Mouse (Mus musculus) spleen, adult 12 weeks (tissue): ENCODE measurements around the gene Mylpf.

Experiments used
- DNase-seq: peaks from one replicate; pipeline ENCODE4 v3.0.0; 2022; ENCODE audit warnings: low spot score

The Mylpf gene

DNA sequence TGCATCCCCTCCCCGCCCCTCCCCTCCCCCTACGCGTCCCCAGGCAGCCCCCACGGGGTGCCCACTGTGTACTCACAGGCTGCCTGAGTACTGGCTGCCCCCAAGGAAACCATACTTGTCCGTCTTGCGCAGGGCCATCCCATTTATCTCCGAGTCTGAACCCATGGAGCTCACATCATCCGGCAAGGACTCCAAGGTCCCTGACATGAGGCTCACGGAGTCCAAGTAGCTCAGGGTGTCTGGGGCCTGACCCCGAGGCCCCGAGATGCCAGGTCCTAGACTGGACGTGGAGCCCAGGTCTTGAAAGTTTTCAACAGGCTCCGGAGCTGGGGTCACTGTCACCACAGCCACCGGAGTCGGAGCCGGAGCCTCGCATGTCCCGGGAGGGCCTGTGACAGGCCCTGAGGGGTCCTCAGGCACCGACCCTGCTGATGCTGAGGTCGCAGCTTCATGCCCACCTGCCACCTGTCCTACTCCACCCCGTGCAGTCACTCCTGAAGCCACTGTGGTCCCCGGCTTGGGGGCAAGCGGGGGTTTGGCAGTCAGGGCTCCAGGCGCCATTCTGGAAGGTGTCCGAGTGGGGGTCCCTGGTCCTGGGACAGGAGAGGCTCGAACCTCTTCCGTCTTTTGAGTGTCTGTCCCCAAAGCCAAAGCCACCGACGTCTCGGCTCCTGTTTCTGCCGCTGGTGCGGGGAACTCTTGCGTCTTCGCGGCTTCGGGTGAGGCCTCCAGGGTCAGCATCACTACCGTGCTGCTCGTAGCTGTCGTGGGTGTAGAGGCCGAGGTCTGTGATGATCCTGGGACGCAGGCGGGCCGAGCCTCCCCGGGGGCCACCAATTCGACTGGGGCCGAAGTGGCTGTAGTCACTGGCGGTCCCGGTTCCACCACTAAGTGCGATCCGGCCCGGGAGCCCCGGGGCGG, 1.1 kb upstream of the Mylpf start:
- DNase-seq = peak; percentile 28

DNA sequence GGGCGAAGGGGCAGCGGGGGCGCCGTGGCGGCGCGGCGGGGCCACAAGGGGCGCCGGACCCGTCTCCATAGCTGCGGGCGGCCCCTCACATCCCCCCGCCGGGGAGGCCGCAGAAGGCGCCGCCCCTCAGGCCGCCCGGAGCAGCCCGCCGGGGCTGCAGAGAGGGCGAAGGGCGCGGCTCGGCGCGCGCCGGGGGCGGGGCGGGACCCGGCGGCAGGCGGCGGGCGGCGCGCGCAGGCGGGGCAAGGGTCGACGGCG, 466 bp upstream of the Mylpf start, which contains the start of gene Tbc1d10b:
Gene Tbc1d10b, minus strand, starts transcription at position 174 of the 258 bp plus-strand sequence.
- DNase-seq = no peak

DNA sequence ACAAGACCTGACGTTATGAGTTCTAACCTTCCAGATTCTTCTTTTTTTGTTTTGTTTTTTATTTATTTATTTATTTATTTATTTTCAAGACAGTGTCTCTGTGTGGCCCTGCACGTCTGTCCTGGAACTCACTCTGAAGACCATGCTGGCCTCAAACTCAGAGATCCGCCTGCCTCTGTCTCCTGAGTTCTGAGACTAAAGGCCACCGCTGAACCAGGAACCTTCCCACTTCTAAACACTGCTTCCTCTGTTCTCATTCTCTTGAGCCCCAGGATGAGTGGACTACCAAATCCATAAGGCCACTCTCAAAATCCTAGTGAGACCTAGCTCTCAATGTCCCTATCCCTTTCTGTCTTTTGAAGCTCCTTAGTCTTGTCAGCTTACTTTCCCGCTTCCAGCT, 1.2 kb downstream of the Mylpf start:
- DNase-seq = no peak

DNA sequence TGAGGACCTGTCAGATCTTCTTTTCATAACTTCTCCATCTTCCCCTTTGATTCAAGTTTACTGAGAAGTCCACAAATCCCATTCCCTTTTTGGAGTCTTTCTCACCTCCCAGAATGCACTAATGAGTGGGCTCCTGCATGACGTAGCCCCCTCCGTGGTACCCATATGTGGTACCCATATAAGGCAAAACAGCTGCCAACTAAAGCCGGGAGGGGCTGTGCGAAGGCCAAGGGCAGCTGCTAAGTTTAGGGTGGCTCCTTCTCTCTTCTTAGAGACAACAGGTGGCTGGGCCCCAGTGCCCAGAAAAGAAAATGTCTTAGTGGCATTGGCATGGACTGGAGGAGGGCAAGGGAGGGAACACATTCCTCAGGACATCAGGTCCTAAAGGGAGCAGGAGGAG, 1.6 kb downstream of the Mylpf start:
- DNase-seq = no peak

DNA sequence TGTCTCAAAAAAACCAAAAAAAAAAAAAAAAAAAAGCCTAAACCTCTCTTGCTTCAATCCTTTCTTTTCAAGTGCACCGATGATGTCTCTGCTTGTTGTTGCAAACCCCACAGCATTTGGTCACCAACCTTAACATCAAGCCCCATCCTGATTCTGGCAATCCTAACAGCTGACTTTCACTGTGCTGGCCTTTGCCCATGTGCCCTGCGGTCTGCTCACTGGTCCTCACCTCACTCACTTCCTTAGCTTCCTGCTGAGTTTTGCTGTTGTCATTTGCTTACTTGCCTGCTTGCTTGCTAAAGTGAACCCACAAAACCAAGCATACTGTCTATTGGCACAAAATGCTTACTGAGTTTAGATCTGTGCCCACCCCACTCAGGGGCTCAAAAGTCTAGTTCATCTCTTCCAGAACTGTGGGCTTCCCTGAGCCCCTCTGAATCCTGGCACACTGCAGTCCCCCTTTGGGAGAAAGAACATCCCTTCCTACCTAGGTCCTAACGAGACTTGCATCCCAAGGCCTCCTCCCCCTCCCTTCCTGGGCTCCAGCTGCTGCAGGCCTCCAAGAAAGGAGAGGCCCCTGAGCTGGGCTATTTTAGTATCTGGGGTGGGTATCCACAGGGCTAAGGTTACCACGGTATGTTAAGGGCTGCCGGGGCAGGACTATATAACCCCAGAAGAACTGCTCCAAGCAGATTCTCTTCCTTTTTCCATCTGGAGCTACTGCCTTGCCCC, 2.5 kb downstream of the Mylpf start:
- no peak for DNase-seq

DNA sequence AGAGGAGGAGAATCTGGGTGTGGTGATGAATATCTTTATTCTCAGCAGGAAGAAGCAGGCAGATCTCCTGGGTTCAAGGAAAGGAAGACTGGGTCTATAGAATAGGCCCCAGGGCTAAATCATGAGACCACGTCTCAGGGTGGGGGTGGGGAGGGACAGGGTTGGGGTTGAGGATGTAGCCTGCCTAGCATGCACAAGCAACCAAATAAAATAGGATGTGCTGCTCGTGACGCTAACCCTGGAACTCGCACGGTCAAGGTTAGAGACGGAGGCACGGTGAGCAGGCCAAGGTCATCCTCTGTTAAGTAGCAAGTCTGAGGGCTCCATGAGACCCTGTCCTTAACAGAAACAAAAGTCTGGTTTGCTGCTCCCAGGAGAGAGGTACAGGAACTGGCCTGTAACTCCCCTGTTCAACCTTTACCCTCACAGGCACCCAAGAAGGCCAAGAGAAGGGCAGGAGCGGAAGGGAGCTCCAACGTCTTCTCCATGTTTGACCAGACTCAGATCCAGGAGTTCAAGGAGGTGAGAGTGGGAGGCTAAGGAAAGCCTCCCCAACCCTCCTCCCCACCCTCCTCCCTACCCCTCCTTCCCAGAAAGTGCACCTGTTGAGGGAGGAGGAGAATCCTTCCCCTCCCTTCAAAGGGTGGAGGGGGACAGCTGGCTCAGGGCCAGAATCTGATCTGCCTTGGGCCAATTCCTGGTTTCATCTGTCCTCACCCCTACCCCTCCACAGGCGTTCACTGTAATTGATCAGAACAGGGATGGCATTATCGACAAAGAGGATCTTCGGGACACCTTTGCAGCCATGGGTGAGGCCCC, 4.0 kb downstream of the Mylpf start:
- no peak for DNase-seq

DNA sequence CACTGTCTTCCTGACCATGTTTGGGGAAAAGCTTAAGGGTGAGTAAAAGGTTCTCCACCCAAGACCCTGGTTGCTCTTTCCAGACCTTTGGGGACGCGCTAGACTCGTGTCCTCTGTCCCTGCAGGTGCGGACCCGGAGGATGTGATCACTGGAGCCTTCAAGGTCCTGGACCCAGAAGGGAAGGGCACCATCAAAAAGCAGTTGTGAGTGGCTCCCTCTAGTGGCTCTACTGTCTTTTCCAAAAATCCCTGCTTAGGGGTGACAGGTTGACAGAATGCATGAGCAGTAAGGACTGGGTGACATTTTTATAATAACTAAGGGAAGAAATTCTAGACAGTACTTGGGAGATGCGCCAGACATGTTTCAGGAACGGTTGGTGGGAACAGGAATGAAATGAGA, 4.8 kb downstream of the Mylpf start:
- no peak for DNase-seq

DNA sequence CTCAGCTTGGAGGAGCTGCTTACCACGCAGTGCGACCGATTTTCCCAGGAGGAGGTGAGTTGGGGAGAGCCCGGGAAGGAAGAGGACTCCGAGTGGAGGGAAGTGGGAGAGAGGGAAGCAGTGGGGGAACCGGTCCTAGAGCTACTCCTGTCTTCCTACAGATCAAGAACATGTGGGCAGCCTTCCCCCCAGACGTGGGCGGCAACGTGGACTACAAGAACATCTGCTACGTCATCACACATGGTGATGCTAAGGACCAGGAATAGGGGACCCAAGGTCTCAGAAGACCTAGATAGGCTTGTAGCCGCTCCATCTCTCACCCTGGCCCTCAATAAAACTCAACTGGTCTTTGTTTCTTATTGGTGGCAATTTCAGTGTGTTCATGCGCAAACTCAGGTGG, 5.2 kb downstream of the Mylpf start:
- DNase-seq = no peak

DNA sequence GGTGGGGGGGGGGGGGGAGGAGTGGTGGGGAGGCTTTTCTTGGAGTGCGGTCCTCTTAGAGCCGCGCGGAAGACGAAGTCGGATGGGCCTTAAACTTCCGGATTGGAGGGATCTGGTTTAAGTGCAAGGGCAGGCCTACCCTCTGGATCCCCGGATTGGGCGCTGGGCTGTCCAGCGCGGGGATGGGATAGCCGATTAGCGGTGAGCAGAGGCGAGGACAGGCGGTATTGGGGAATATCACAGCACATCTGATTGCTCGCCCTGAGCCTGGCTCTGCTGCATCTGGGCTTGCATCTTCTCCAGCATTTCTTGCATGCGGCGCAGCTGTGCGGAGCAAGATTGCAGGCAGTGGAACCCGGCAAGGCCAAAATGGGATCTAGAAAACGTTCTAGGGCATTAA, 5.8 kb downstream of the Mylpf start:
- no peak for DNase-seq

DNA sequence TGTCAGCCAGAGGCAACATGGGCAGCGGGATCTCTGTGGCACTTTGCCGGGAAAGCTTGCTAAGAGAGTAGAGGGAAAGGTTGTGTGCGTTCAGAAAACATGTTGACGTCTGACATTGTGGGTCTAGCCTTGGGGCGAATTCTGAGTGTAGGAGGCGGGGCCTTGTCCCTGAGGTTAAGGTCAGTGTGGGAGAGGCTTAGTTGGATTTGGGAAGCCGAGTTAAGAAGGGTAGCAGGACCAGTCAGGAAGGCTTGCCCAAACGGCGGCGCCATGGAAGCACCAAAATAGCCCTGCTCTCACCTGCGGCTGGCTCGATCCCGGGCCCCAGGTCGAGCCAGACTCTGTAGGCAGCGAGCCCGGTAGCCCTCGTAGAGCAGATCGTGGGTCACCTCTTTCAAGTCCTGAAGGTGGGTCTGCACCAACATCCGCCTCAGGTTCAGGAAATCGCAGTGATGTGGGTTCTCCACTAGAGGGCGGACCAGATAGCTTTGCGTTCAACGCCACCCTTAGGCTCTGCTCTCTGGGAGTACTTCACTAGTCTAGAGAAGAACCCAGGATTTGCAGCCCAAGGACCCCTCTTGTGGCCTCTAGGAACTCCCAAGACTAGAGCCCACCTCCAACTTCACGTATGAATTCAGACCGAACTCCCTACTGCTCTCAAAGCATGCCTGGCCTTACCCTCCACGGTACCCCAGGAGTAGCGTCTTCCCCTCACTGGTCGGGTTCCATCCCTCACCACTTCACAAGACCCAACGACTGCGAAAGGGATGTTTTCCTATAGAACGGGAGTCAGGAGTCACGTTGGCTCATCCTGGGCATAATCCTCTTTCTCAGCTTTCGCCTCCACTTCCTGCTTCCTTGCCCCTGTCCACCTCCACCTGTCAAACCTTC, 6.5 kb downstream of the Mylpf start:
- peak; percentile 44 for DNase-seq

DNA sequence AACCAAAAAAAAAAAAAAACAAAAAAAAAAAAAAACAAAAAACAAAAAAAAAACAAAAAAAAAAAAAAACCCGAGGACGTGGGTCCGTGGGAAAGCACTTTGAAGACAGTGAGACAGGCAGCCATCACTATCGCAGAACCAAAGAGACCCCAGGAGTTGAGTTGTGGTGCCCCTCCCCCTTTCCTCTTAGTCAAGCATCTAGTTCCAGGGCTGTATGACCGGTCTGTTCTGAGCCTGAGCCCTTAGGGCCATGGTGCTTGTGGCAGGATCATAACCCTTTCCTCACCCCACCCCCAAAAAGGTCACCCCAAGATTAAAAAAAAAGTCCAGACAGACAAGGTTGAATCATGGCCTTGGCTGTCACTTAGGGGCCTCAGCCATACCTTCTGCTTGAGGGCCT, 7.6 kb downstream of the Mylpf start:
- no peak for DNase-seq

DNA sequence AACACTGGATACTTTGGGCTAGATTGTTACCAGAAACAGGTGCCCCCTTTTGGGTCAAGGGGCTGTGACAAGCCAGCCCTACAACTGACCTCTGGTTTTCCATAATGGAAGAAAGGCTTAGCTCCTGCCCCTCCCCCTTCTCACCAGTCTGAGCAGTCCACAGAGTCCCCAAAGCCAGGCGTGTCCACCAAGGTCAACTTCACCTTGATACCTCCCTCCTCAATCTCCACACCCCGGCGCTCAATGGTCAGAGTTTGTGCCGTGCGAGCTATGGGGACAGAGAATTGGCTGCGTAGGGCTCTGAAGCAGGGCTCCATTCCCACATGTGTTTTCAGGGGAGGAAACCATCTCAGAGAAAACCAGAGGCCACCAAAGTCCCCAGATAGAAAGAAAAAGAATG, 8.8 kb downstream of the Mylpf start:
- no peak for DNase-seq

DNA sequence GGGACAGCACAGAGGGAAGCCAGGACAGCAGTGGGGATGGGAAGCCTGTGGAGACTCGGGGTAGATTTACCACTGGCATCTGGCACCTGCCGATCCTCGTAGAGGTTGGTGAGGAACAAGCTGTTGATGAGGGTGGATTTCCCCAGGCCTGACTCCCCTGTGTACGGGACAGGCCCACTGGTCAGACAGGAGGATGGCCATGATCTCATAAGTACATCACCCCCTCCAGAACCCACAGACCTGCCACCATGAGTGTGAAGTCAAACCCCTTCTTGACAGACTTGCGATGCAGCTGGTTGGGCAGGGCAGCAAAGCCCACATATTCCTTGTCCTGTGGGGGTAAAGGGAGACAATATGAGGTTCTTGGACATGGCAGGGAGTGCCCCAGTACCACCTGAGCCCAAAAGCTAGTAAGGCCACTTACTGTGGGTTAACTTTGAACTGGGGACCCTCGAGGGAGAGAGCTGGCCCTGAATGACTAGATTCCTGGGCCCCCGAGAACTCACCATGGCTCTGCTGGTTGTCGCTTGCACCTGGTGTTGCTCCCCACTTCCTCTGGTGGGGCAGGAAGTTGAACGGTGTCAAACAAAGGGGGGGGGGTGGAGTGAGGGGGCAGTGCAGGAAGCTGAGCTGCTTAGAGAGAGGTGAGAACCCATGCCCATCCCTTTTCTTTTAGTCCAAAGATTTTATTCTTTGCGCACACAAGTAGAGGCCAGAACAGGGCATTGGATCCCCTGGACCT, 9.4 kb downstream of the Mylpf start:
- no peak for DNase-seq

DNA sequence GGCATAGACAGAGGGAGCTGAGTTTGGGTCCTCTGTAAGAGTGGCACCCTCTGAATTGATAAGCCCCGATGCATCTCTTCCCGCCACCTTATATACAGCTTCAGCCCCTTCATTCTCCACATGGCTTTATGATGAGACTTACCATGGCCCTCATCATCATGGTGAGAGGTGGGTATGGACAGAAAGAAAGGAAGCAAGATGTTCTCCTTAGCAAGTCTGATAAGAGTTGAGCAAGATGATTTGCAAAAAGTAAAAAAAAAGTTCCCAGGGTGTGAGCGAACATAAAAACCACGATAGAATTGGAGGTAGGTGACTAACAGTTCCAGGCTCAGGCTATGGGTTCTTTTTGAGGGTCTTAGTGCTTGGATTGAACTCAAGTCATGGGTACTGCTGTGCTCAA, 10.0 kb downstream of the Mylpf start:
- DNase-seq = no peak

DNA sequence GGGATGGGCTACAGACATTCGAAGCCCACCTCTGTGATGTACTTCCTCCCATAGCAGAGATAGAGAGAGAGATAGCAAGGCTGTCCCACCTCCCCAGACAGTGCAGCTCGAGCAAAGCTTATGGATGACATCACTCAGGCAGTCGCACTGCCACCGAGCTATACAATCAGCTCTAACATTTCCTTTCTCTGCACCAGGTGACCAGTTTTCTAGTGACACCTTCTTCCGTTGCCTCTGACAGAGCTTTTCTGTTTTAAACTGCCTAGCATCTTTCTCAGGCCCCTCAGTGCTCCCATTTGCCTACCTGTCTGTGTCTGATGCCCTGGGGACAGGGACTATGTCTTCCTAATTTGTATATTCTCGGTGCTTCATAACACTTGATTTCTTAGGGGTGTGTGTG, 11.8 kb downstream of the Mylpf start:
- DNase-seq = no peak

DNA sequence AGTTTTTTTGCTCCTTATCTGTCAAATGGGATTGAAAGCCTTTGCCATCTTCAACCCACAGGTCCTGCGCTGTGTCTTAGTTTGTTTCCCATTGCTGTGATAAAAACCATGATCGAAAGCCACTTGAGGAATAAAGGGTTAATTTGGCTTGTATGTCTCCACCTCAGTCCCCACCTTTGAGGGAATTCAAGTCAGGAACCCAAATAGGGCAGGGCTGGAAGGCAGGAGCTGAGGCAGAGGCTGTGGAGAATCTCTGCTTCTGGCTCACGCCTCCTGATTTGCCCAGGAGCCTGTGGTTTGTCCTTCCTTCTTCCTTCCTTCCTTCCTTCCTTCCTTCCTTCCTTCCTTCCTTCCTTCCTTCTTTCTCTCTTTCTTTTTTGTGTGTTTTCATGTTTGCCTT, 14.4 kb downstream of the Mylpf start:
- DNase-seq = no peak

DNA sequence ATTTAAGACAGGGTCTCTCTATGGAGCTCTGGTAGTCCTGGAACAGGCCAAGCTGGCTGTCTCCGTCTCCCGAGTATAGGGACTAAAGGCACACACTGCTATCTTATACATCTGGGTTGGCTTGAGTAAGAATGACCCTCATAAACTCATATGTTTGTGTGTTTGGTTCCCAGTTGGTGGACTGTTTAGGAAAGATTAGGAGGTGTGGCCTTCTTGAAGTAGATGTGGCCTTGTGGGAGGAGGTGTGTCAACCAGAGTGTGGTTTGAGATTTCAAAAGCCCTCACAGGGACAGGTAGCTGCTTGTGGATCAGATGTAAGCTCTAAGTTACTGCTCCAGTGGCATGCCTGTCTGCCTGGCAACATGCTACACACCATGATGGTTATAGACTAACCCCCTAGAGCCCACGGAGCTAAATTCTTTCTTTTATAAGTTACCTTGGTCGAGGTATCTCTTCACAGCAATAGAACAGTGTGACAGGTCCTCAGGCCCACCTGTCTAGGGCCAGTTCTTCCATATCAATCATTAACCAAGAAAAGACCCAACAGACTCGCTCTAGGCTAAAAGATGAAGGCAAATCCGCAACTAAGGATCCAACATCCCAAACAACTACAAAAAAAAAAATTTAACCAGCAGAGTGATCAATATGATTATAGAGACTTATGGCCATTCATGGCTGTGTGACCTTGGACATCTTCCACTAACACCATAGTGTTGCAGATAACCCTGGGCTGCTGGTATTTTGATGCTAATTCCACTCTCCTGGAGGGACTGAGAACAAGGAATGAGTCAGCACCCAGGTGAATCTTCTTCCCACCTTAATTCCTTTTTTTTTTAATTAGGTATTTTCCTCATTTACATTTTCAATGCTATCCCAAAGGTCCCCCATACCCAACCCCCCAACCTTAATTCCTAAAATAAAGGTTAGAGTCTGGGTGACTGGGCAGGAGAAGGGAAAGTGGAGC, 15.1 kb downstream of the Mylpf start:
- no peak for DNase-seq

DNA sequence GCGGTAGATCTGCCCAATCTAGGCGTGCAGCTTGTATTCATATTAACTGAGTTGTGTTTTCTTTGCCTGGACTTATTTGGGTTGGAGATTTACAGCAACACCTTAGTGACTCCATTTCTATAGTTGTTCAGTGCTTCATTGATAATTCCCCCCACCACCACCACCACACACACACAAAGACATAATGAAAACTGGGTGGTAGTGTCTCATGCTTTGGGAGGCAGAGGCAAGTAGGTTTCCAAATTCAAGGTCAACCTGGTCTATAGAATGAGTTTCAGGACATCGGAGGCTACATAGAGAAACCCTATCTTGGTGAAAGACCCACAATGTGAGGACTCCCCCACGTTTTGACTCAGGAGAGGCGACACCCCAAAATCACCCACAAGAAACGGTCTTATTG, 15.9 kb downstream of the Mylpf start:
- DNase-seq = no peak

DNA sequence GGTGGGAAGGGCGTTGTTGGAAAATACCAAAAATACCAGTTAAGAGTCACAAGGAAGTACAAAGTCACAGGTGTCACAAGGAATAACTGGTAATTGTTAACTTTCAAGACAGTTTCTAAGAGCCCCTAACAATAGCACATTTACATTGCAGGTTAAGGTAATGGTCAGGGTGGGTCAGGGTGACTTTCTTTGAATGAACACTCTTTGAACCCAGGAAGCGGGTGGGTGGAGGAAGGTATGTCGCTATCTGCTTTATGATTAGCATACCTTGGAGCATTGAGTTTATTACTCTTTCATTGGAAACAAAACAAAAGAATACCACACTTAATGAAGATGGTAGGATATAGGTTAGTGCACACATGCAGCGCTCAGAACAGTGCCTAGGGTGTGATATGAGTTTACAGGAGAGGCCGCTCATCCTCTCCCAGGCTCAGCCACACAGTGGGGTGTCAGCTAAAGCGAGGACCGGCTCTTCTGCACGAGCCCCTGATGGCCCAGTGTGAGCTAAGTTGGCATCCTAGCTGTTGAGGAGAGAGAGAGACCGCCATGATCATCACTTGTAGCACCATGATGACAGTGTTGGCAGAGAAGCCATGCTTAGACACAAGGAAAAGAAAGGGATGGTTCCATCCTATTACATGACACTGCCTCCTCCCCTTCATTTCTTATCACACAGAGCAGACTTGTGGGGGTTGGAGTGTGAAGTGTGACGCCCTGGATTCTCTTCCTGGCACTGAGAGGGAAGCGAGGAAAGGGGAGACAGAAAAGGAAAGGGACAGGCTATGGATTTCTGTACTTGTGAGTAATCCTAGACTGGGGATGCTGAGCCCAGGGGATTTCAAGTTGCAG, 16.7 kb downstream of the Mylpf start:
- peak; percentile 52 for DNase-seq
